Mouse (Mus musculus): ENCODE measurements around the gene Dusp8. TPM values are rescaled to one million over a fixed set of nuclear protein-coding genes. Genes with fewer than 3 reads are reported as not detected.

The Dusp8 gene
- polyA plus RNA-seq, 1 experiment from 2014 or later, result 0.48 TPM

- no peak for ATAC-seq (ENCODE audit: insufficient number of reproducible peaks, low FRiP score, low TSS enrichment, low read depth)
- DNase-seq (ENCODE audit: low spot score), result no peak
- H3K36me3 ChIP-seq (ENCODE audit: control insufficient read depth, insufficient read depth, low read length), result no peaks in the 10 kb centered on the region
Observed at GRCm38 (mm10) chr7:142119632-142120031, 24.0 kb upstream of the Dusp8 start.

DNA sequence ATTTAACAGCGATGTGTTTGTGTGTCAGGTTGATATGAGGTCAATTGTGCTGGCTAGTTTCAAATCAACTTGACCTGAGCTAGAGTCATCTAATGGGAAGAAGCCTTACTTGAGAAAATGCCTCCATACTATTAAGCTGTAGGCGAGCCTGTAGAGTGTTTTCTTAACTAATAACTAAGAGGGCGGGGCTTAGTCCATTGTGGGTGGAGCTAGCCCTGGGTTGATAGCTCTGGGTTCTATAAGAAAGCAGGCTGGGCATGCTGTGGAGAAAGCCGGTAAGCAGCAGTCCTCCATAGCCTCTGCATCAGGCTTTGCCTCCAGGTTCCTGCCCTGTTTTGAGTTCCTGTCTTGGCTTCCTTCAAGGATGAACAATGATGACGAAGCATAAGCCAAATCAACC, 9.1 kb upstream of the Dusp8 start:
- Histone ChIP-seq H3K27ac (replicated peaks; ENCODE audit: low read depth, low read length) (no peak overlapping the region), H3K4me3 (ENCODE audit: low read depth, low read length) (no peak overlapping the region), H3K27me3 (ENCODE audit: control insufficient read depth, insufficient read depth, low read length) (no peaks in the 10 kb centered on the region), H3K36me3 (ENCODE audit: control insufficient read depth, insufficient read depth, low read length) (no peaks in the 10 kb centered on the region), H3K4me2 (ENCODE audit: low read depth, severe bottlenecking) (no peak overlapping the region), H3K9ac (ENCODE audit: low read length) (no peak overlapping the region), H3K4me1 (ENCODE audit: control insufficient read depth, insufficient read depth, low read length) (no peaks in the 10 kb centered on the region), H3K9me3 (ENCODE audit: control insufficient read depth, low read length) (no peaks in the 10 kb centered on the region)
- WGBS, result 56% methylated on average over 5 of the region's 5 CpGs
- ATAC-seq (ENCODE audit: insufficient number of reproducible peaks, low FRiP score, low TSS enrichment, low read depth), result no peak
- DNase-seq (ENCODE audit: low spot score), result no peak

More at GRCm38 (mm10) chr7:142119632-142120031, 24.0 kb upstream of the Dusp8 start:
- Histone ChIP-seq H3K4me1 (ENCODE audit: control insufficient read depth, insufficient read depth, low read length) (no peaks in the 10 kb centered on the region), H3K4me3 (ENCODE audit: low read depth, low read length) (no peak overlapping the region), H3K4me2 (ENCODE audit: low read depth, severe bottlenecking) (no peak overlapping the region), H3K27ac (replicated peaks; ENCODE audit: low read depth, low read length) (no peak overlapping the region), H3K9ac (ENCODE audit: low read length) (no peak overlapping the region), H3K27me3 (ENCODE audit: control insufficient read depth, insufficient read depth, low read length) (no peaks in the 10 kb centered on the region), H3K9me3 (ENCODE audit: control insufficient read depth, low read length) (no peaks in the 10 kb centered on the region)
- 20% methylated on average over 5 of the region's 5 CpGs for WGBS

GRCm38 (mm10) chr7:142097776-142098175, 2.1 kb upstream of the Dusp8 start:
- no peak overlapping the region for H3K9ac ChIP-seq (ENCODE audit: low read length)
- H3K4me3 ChIP-seq (ENCODE audit: low read depth, low read length), result no peak overlapping the region
- no peaks in the 10 kb centered on the region for H3K9me3 ChIP-seq (ENCODE audit: control insufficient read depth, low read length)
- no peak overlapping the region for H3K4me2 ChIP-seq (ENCODE audit: low read depth, severe bottlenecking)
- ATAC-seq (ENCODE audit: insufficient number of reproducible peaks, low FRiP score, low TSS enrichment, low read depth) (peak; percentile 53; the same call in 1 of the 2 replicates), DNase-seq (ENCODE audit: low spot score) (peak; percentile 86)
- 13% methylated on average over 9 of the region's 9 CpGs for WGBS
- peaks cover 10% of the 10 kb centered on the region for H3K4me1 ChIP-seq (ENCODE audit: control insufficient read depth, insufficient read depth, low read length)
- peaks cover 54% of the 10 kb centered on the region for H3K27me3 ChIP-seq (ENCODE audit: control insufficient read depth, insufficient read depth, low read length)
- H3K27ac ChIP-seq (replicated peaks; ENCODE audit: low read depth, low read length), result no peak overlapping the region
- H3K36me3 ChIP-seq (ENCODE audit: control insufficient read depth, insufficient read depth, low read length), result no peaks in the 10 kb centered on the region

DNA sequence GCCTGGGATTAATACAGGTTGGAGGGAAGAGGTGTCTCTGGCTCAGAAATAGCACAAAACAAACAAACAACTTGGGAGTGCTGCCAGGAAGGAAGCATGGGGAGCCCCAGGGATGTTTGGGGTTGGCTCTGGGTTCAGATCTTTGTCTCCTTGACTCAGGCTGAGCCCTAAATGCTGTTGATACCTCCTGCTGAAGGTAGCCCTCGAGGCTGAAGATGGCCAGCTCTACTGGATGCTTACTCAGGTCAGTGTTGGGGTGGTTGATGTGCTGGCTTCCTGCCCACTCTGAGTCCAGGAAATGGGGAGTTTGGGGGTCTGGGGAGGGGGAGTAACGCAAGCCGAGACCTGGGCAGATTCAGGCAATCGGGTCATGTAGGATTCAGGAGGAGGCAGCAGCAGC, 1.1 kb upstream of the Dusp8 start:
- Histone ChIP-seq H3K27me3 (ENCODE audit: control insufficient read depth, insufficient read depth, low read length) (peaks cover 63% of the 10 kb centered on the region), H3K27ac (replicated peaks; ENCODE audit: low read depth, low read length) (no peak overlapping the region), H3K9ac (ENCODE audit: low read length) (no peak overlapping the region), H3K36me3 (ENCODE audit: control insufficient read depth, insufficient read depth, low read length) (no peaks in the 10 kb centered on the region), H3K4me1 (ENCODE audit: control insufficient read depth, insufficient read depth, low read length) (peaks cover 10% of the 10 kb centered on the region), H3K4me3 (ENCODE audit: low read depth, low read length) (no peak overlapping the region), H3K9me3 (ENCODE audit: control insufficient read depth, low read length) (no peaks in the 10 kb centered on the region), H3K4me2 (ENCODE audit: low read depth, severe bottlenecking) (no peak overlapping the region)
- ATAC-seq (ENCODE audit: insufficient number of reproducible peaks, low FRiP score, low TSS enrichment, low read depth), result no peak
- no peak for DNase-seq (ENCODE audit: low spot score)
- 72% methylated on average over 4 of the region's 4 CpGs for WGBS

GRCm38 (mm10) chr7:142094301-142095143, 1.1 kb downstream of the Dusp8 start:
- under 1% methylated on average over 80 of the region's 89 CpGs for WGBS
- Histone ChIP-seq H3K4me1 (ENCODE audit: control insufficient read depth, insufficient read depth, low read length) (peaks cover 10% of the 10 kb centered on the region), H3K9me3 (ENCODE audit: control insufficient read depth, low read length) (no peaks in the 10 kb centered on the region), H3K27me3 (ENCODE audit: control insufficient read depth, insufficient read depth, low read length) (peaks cover 75% of the 10 kb centered on the region), H3K27ac (replicated peaks; ENCODE audit: low read depth, low read length) (no peak overlapping the region), H3K4me3 (ENCODE audit: low read depth, low read length) (peak overlapping the region; percentile 45), H3K36me3 (ENCODE audit: control insufficient read depth, insufficient read depth, low read length) (no peaks in the 10 kb centered on the region), H3K9ac (ENCODE audit: low read length) (peak overlapping the region; percentile 34), H3K4me2 (ENCODE audit: low read depth, severe bottlenecking) (peak overlapping the region; percentile 94)
- ATAC-seq (ENCODE audit: insufficient number of reproducible peaks, low FRiP score, low TSS enrichment, low read depth), result no peak
- no peak for DNase-seq (ENCODE audit: low spot score)

GRCm38 (mm10) chr7:142093696-142094240, 1.9 kb downstream of the Dusp8 start:
- H3K4me3 ChIP-seq (ENCODE audit: low read depth, low read length), result no peak overlapping the region; the same call in 1 of the 2 replicates
- H3K36me3 ChIP-seq (ENCODE audit: control insufficient read depth, insufficient read depth, low read length), result no peaks in the 10 kb centered on the region
- H3K9me3 ChIP-seq (ENCODE audit: control insufficient read depth, low read length), result no peaks in the 10 kb centered on the region
- H3K9ac ChIP-seq (ENCODE audit: low read length), result no peak overlapping the region
- DNase-seq (ENCODE audit: low spot score) (no peak), ATAC-seq (ENCODE audit: insufficient number of reproducible peaks, low FRiP score, low TSS enrichment, low read depth) (no peak)
- H3K27ac ChIP-seq (replicated peaks; ENCODE audit: low read depth, low read length), result no peak overlapping the region
- H3K4me2 ChIP-seq (ENCODE audit: low read depth, severe bottlenecking), result no peak overlapping the region
- peaks cover 78% of the 10 kb centered on the region for H3K27me3 ChIP-seq (ENCODE audit: control insufficient read depth, insufficient read depth, low read length)
- 28% methylated on average over 6 of the region's 6 CpGs for WGBS
- peaks cover 14% of the 10 kb centered on the region for H3K4me1 ChIP-seq (ENCODE audit: control insufficient read depth, insufficient read depth, low read length)

- WGBS, result 60% methylated on average over 1 of the region's 1 CpGs
- Histone ChIP-seq H3K4me3 (ENCODE audit: low read depth, low read length) (no peak overlapping the region), H3K9ac (ENCODE audit: low read length) (no peak overlapping the region), H3K4me1 (ENCODE audit: control insufficient read depth, insufficient read depth, low read length) (peaks cover 19% of the 10 kb centered on the region), H3K36me3 (ENCODE audit: control insufficient read depth, insufficient read depth, low read length) (no peaks in the 10 kb centered on the region), H3K27ac (replicated peaks; ENCODE audit: low read depth, low read length) (no peak overlapping the region), H3K9me3 (ENCODE audit: control insufficient read depth, low read length) (no peaks in the 10 kb centered on the region), H3K4me2 (ENCODE audit: low read depth, severe bottlenecking) (no peak overlapping the region), H3K27me3 (ENCODE audit: control insufficient read depth, insufficient read depth, low read length) (peaks cover 80% of the 10 kb centered on the region)
- DNase-seq (ENCODE audit: low spot score), result no peak
- no peak for ATAC-seq (ENCODE audit: insufficient number of reproducible peaks, low FRiP score, low TSS enrichment, low read depth)
Observed at GRCm38 (mm10) chr7:142092991-142093390, 2.7 kb downstream of the Dusp8 start.

GRCm38 (mm10) chr7:142091848-142092247, 3.8 kb downstream of the Dusp8 start:
- H3K36me3 ChIP-seq (ENCODE audit: control insufficient read depth, insufficient read depth, low read length), result no peaks in the 10 kb centered on the region
- H3K9ac ChIP-seq (ENCODE audit: low read length), result no peak overlapping the region
- H3K27me3 ChIP-seq (ENCODE audit: control insufficient read depth, insufficient read depth, low read length), result peaks cover 69% of the 10 kb centered on the region
- no peak overlapping the region for H3K4me2 ChIP-seq (ENCODE audit: low read depth, severe bottlenecking)
- DNase-seq (ENCODE audit: low spot score), result no peak
- no peak overlapping the region for H3K27ac ChIP-seq (replicated peaks; ENCODE audit: low read depth, low read length)
- 2% methylated on average over 4 of the region's 4 CpGs for WGBS
- ATAC-seq (ENCODE audit: insufficient number of reproducible peaks, low FRiP score, low TSS enrichment, low read depth), result no peak
- H3K4me3 ChIP-seq (ENCODE audit: low read depth, low read length), result no peak overlapping the region
- no peaks in the 10 kb centered on the region for H3K9me3 ChIP-seq (ENCODE audit: control insufficient read depth, low read length)
- H3K4me1 ChIP-seq (ENCODE audit: control insufficient read depth, insufficient read depth, low read length), result peaks cover 19% of the 10 kb centered on the region

All from limb, embryonic 11.5 days (tissue).